7 mouse cellular contexts compared by ENCODE assay signal in the genomic region with DNA sequence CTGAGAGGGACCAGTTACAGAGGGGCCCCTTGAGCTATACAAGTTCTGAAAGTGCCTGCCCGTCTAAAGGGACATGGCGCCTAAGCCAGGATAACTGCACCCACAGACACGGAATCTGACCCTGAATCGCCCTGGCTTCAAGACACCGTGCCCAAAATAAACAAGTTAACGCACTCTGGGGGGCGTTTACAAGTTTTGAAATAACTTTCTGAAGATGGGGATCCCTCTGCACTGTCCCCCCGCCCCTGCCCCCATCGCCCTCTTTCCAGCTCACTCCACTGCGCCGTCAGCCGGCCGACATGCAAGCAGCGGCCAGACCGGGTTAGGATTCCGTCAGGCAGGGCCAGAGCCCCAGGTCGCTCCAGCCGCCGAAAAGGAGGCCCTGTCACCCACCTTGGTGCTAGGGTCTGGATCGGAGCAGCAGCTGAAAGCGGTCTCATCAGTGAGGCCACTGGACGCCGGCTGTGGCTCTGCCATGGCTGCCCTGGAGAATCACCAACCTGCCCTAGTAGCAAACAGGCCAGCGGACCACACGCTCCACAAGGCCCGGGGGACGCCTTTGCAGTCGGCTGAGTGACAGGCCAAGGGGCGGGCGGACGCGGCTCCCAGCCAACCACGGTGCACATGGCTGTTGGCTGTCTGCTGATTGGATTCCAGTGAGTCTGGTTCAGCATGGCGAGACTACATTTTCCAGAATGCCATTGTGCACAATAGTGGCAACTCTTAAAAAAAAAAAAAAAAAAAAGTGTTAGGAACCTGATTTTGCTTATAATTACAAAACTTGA. TPM values are rescaled to one million over a fixed set of nuclear protein-coding genes. Genes with fewer than 3 reads are reported as not detected.
DNase-seq lines count a peak whose midpoint lies in the region; ATAC-seq lines count a peak whose summit lies in the region.

No protein-coding gene starts in this region.

- peak overlapping the region; percentile 58 for H3K4me2 ChIP-seq in embryonic facial prominence, embryonic 12.5 days (replicated peaks)
- peak overlapping the region; percentile 53 for H3K4me2 ChIP-seq in limb, embryonic 11.5 days (ENCODE audit: low read depth, severe bottlenecking)
- peak overlapping the region; percentile 71 for H3K4me2 ChIP-seq in midbrain, embryonic 14.5 days (ENCODE audit: low read length)

- ATAC-seq in embryonic facial prominence, embryonic 12.5 days (ENCODE audit: insufficient number of reproducible peaks, insufficient read depth, low FRiP score, low TSS enrichment) = peak; percentile 100
- ATAC-seq in limb, embryonic 11.5 days (ENCODE audit: insufficient number of reproducible peaks, low FRiP score, low TSS enrichment, low read depth) = peak; percentile 99
- ATAC-seq in midbrain, embryonic 14.5 days (ENCODE audit: low FRiP score, low TSS enrichment) = peak; percentile 100

- H3K9ac ChIP-seq in embryonic facial prominence, embryonic 12.5 days = peak overlapping the region; percentile 75
- peak overlapping the region; percentile 66 for H3K9ac ChIP-seq in limb, embryonic 11.5 days (ENCODE audit: low read length)
- peak overlapping the region; percentile 71 for H3K9ac ChIP-seq in midbrain, embryonic 14.5 days (replicated peaks; ENCODE audit: low read length)

- peaks cover 25% of the 10 kb centered on the region for H3K4me1 ChIP-seq in embryonic facial prominence, embryonic 12.5 days
- H3K4me1 ChIP-seq in limb, embryonic 11.5 days (ENCODE audit: control insufficient read depth, insufficient read depth, low read length) = 0 out of 2 replicates have a peak, but pooled peaks cover 6% of the 10 kb centered on the region
- peaks cover 14% of the 10 kb centered on the region for H3K4me1 ChIP-seq in midbrain, embryonic 14.5 days (ENCODE audit: control insufficient read depth, insufficient read depth, low read length)

- WGBS in embryonic facial prominence, embryonic 12.5 days = under 1% methylated on average over 34 of the region's 34 CpGs
- under 1% methylated on average over 34 of the region's 34 CpGs for WGBS in limb, embryonic 11.5 days
- WGBS in midbrain, embryonic 14.5 days = 0% methylated on average over 34 of the region's 34 CpGs

- DNase-seq in adrenal gland, postnatal 25 days = peak; percentile 100
- DNase-seq in heart, adult 11 months = peak; percentile 100
- peak; percentile 100 for DNase-seq in kidney, adult 18-20 months
- DNase-seq in limb, embryonic 11.5 days (ENCODE audit: low spot score) = peak; percentile 97
- DNase-seq in midbrain, embryonic 14.5 days = peak; percentile 97
- DNase-seq in spleen, adult 18-20 months = peak; percentile 98 to 99

- peak overlapping the region; percentile 86 for H3K27ac ChIP-seq in embryonic facial prominence, embryonic 12.5 days
- H3K27ac ChIP-seq in limb, embryonic 11.5 days (replicated peaks; ENCODE audit: low read depth, low read length) = no peak overlapping the region
- peak overlapping the region; percentile 80 for H3K27ac ChIP-seq in midbrain, embryonic 14.5 days (replicated peaks; ENCODE audit: low read depth, low read length)

- H3K27me3 ChIP-seq in embryonic facial prominence, embryonic 12.5 days = no peaks in the 10 kb centered on the region
- H3K27me3 ChIP-seq in limb, embryonic 11.5 days (ENCODE audit: control insufficient read depth, insufficient read depth, low read length) = no peaks in the 10 kb centered on the region
- H3K27me3 ChIP-seq in midbrain, embryonic 14.5 days (ENCODE audit: control insufficient read depth, insufficient read depth, low read length) = no peaks in the 10 kb centered on the region

- H3K36me3 ChIP-seq in embryonic facial prominence, embryonic 12.5 days = no peaks in the 10 kb centered on the region
- no peaks in the 10 kb centered on the region for H3K36me3 ChIP-seq in limb, embryonic 11.5 days (ENCODE audit: control insufficient read depth, insufficient read depth, low read length)
- no peaks in the 10 kb centered on the region for H3K36me3 ChIP-seq in midbrain, embryonic 14.5 days (ENCODE audit: control insufficient read depth, insufficient read depth, low read length)

- H3K4me3 ChIP-seq in embryonic facial prominence, embryonic 12.5 days = peak overlapping the region; percentile 73
- peak overlapping the region; percentile 48 for H3K4me3 ChIP-seq in limb, embryonic 11.5 days (ENCODE audit: low read depth, low read length)
- H3K4me3 ChIP-seq in midbrain, embryonic 14.5 days (replicated peaks; ENCODE audit: low read depth, low read length) = peak overlapping the region; percentile 65

- H3K9me3 ChIP-seq in embryonic facial prominence, embryonic 12.5 days = no peaks in the 10 kb centered on the region
- no peaks in the 10 kb centered on the region for H3K9me3 ChIP-seq in limb, embryonic 11.5 days (ENCODE audit: control insufficient read depth, low read length)
- H3K9me3 ChIP-seq in midbrain, embryonic 14.5 days (ENCODE audit: control insufficient read depth, low read length) = no peaks in the 10 kb centered on the region

RNA-seq across cellular contexts. Expression of gene Dnah8, which starts 11.9 kb away (rescaled TPM):
- 0.33 and 0.64 TPM in 2 replicates for total RNA-seq in adrenal gland, postnatal 25 days (2021)
- 1.4 and 2.1 TPM in 2 replicates for polyA plus RNA-seq in embryonic facial prominence, embryonic 12.5 days (2016; fragmentation: Nextera tagmentation; extraction: Ambion mirVana)
- polyA plus RNA-seq in limb, embryonic 11.5 days (2014; fragmentation: Nextera tagmentation; extraction: Ambion mirVana) = 0.60 and 0.67 TPM in 2 replicates
- polyA plus RNA-seq in midbrain, embryonic 14.5 days (2014; fragmentation: Nextera tagmentation; extraction: Ambion mirVana) = 2.1 and 2.4 TPM in 2 replicates

RNA-seq across cellular contexts. Expression of gene Glo1, which starts 14.4 kb away (rescaled TPM):
- total RNA-seq in adrenal gland, postnatal 25 days (2021) = 102 and 142 TPM in 2 replicates
- 215 and 218 TPM in 2 replicates for polyA plus RNA-seq in embryonic facial prominence, embryonic 12.5 days (2016; fragmentation: Nextera tagmentation; extraction: Ambion mirVana)
- polyA plus RNA-seq in limb, embryonic 11.5 days (2014; fragmentation: Nextera tagmentation; extraction: Ambion mirVana) = 231 and 232 TPM in 2 replicates
- polyA plus RNA-seq in midbrain, embryonic 14.5 days (2014; fragmentation: Nextera tagmentation; extraction: Ambion mirVana) = 160 and 162 TPM in 2 replicates

RNA-seq across cellular contexts. Expression of gene Btbd9, which starts 36.0 kb away (rescaled TPM):
- total RNA-seq in adrenal gland, postnatal 25 days (2021) = 40.1 and 41.3 TPM in 2 replicates
- 71.6 and 78.9 TPM in 2 replicates for polyA plus RNA-seq in embryonic facial prominence, embryonic 12.5 days (2016; fragmentation: Nextera tagmentation; extraction: Ambion mirVana)
- 41.1 and 43.7 TPM in 2 replicates for polyA plus RNA-seq in limb, embryonic 11.5 days (2014; fragmentation: Nextera tagmentation; extraction: Ambion mirVana)
- 129 and 140 TPM in 2 replicates for polyA plus RNA-seq in midbrain, embryonic 14.5 days (2014; fragmentation: Nextera tagmentation; extraction: Ambion mirVana)
